Mouse (Mus musculus): ENCODE results near the gene Olfr1436. TPM values are rescaled to one million over a fixed set of nuclear protein-coding genes. Genes with fewer than 3 reads are reported as not detected.
"Not testable (repeated sequence)": the region's sequence is repeated elsewhere in the genome, so short reads cannot be mapped to it uniquely, and the experiment has no call there.

Gene Olfr1436
- total RNA-seq (2022), result not detected

DNA sequence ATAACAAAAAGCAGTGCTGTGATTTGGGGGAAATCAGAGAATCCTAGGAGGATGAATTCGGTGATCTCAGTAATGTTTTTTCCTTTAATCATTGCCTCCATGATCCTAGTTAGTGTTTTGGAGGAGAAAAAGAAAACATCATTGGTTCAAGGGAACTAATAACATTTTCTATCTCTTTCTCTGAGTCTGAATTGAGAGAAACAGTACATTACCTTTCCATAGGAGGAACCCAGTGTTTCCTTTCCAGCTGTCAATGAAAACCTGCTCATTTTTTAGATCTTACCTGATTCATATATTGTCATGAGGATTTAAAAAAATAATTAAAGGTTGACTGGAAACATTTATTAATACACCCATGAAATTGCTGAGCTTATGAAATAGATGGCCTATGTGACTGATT is at the start of gene Olfr1436:
TSS of gene Olfr1436 (minus strand) at position 101 of the 400 bp plus-strand sequence.
- not testable (repeated sequence) for DNase-seq (ENCODE audit: low spot score)

DNA sequence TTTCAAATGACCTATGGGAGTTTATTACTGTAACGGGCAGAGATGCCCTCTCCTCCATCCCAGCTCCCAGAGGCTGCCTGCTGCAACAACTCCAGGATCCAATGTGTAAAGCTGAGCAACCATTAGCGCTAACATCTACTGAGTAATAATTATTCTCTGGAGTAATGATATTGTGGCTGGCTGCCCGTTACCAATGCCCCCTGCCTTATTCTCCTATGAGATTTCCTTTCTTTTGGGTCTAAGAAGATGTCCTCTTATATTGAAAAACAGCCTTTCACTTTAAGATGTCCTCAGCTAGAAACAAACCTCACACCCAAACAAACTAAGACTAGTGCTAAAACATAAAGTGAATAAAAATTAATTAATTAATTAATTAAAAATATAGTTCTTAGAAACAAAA is 36.9 kb upstream of the Olfr1436 start, which contains the start of gene Olfr1438-ps1:
TSS of gene Olfr1438-ps1 (minus strand) at position 101 of the 400 bp plus-strand sequence.
- no peak for DNase-seq (ENCODE audit: low spot score)

DNA sequence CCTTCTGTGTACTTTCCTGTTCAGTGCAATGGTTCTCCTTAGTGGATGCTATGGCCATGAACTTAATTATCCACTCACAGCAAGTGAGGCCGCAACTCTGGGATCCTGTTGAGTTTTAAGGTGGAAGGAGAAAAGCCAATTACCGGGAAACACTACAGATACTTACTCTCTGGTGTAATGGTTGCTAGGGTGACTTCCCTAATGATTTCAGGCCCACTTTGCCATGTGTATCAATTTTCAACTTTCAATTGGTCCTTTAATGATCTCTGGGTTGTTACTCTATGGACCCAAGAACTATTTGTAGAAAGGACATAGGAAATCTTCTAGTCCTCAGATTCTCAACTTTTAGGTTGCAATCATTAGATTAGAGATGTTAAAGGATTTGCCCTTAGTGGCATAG is 26.1 kb upstream of the Olfr1436 start, which contains the start of gene Olfr1437:
TSS of gene Olfr1437 (minus strand) at position 101 of the 400 bp plus-strand sequence.
- no peak for DNase-seq (ENCODE audit: low spot score)

- DNase-seq (ENCODE audit: low spot score), result no peak
These were observed 6.0 kb downstream of the Olfr1436 start for GRCm38 (mm10) chr19:12292979-12293378.

GRCm38 (mm10) chr19:12279554-12279953 is 19.4 kb downstream of the Olfr1436 start, which contains the start of gene Olfr1434:
Olfr1434 (plus strand) TSS chr19:12279854.
- DNase-seq (ENCODE audit: low spot score), result no peak

GRCm38 (mm10) chr19:12260732-12261131 is 38.2 kb downstream of the Olfr1436 start, which contains the start of gene Olfr235:
Olfr235 (plus strand) TSS chr19:12261032.
- DNase-seq (ENCODE audit: low spot score), result no peak

Other genes starting within 250 kb of the Olfr1436 start
- gene Olfr1424, start 236.4 kb downstream of the Olfr1436 start, total RNA-seq (2022), result not detected
- gene Olfr1425, start 221.4 kb downstream of the Olfr1436 start, total RNA-seq (2022), result not detected
- gene Olfr1426, start 207.1 kb downstream of the Olfr1436 start, total RNA-seq (2022), result not detected
- gene Olfr1427, start 195.8 kb downstream of the Olfr1436 start, total RNA-seq (2022), result not detected
- not detected for gene Olfr1428, start 183.2 kb downstream of the Olfr1436 start, total RNA-seq (2022)
- gene Olfr76, start 175.9 kb downstream of the Olfr1436 start, total RNA-seq (2022), result not detected
- gene Olfr1555-ps1, start 129.0 kb downstream of the Olfr1436 start, total RNA-seq (2022), result not detected
- gene Olfr1431, start 98.5 kb downstream of the Olfr1436 start, total RNA-seq (2022), result not detected
- not detected for gene Olfr1432, start 66.5 kb downstream of the Olfr1436 start, total RNA-seq (2022)
- gene Olfr262, start 57.5 kb downstream of the Olfr1436 start, total RNA-seq (2022), result not detected
- gene Olfr235, start 38.1 kb downstream of the Olfr1436 start, total RNA-seq (2022), result not detected
- not detected for gene Olfr1434, start 19.3 kb downstream of the Olfr1436 start, total RNA-seq (2022)
- gene Olfr1437, start 26.0 kb upstream of the Olfr1436 start, total RNA-seq (2022), result not detected
- not detected for gene Olfr1438-ps1, start 36.8 kb upstream of the Olfr1436 start, total RNA-seq (2022)
- not detected for gene Olfr1440, start 88.1 kb upstream of the Olfr1436 start, total RNA-seq (2022)
- not detected for gene Olfr1441, start 118.3 kb upstream of the Olfr1436 start, total RNA-seq (2022)
- not detected for gene Pfpl, start 128.8 kb upstream of the Olfr1436 start, total RNA-seq (2022)
- 10 to 100 TPM in 1 of 4 experiments, 1 to 10 TPM in 3; 5.5 to 14.8 (median 6.2) TPM for gene Mpeg1, start 161.6 kb upstream of the Olfr1436 start, total RNA-seq (2022)
- 1 to 10 TPM; 4.1 to 5.4 (median 4.7) TPM for gene Dtx4, start 202.3 kb upstream of the Olfr1436 start, total RNA-seq (2022)
- gene Fam111a, start 246.6 kb upstream of the Olfr1436 start, total RNA-seq (2022), result 1 to 10 TPM; 2.6 to 6.7 (median 3.8) TPM

Measured in heart, adult 8-10 months (tissue).